Mouse (Mus musculus) bone marrow macrophage, adult 2 months (primary cell): ENCODE results near the gene Gm5965.

Experiments used
- CTCF ChIP-seq: IDR thresholded peaks from 2 replicates; pipeline ENCODE4 v1.5.1; 2012; ENCODE audit warnings: low read depth, mild to moderate bottlenecking, low read length, moderate library complexity
- POLR2A ChIP-seq: IDR thresholded peaks from 2 replicates; pipeline ENCODE4 v1.6.1; 2012; ENCODE audit warnings: mild to moderate bottlenecking, low read depth, low read length, borderline replicate concordance

DNA sequence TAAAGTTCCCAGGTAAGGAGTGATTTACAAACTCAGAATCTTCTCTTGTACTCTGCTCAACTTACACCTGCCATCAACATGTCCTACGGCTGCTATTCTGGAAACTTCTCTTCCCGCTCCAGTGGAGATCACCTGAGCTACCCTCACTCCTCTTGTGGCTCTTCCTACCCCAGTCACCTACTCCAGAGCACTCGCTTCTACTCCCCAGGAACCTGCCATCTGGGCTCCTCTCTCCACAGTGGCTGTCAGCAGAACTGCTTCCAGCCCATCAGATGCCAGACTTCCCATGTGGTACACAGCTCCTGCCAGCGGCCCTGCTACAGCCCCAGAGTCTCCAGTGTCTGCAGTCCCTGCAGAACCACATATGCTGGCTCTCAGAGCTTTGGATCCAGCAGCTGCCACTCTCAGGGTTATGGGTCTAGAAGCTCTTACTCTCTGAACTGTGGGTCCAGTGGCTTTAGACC lies 48.9 kb upstream of the Gm5965 start, which contains the start of gene Krtap13-1:
- TF ChIP-seq CTCF, result no peak
- TF ChIP-seq POLR2A, result no peak
